Mouse (Mus musculus): ENCODE data around the gene Ano2.

The Ano2 gene

DNA sequence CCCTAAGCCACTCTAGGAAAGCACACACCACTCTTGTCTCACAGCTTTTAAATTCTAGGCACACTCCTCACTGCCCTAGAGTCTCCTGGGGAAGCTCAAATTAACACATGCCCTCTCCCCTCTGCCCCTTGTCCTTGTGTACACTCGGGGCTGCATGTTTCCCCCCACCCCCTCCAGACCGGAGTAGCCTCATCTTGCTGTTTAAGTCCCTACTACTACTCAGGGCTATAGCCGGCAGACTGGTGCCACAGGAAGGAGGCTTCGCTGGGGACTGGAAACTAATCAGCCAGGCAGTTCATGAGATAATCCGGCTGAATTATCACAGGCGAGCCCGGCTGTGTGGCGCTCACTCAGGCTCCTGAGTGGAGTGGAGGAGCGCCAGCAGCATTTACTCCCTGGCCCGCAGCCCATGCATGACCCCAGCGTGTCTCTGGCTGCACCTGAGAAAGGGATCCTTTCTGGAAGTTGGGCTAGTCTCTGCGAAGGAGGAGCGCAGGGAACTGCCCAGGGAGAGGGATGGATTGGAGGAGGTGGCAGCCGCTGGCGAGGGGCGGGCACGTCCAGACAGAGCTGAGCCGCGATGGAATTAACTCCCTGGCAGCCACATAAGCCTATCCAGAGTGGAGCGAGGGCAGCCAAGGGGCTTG lies at the start of gene Ano2:
Gene Ano2, plus strand, starts transcription at position 363 of the 647 bp plus-strand sequence.
- DNase-seq (ENCODE audit: low read depth): no peak

- DNase-seq (ENCODE audit: low read depth): no peak
These were observed 49.7 kb upstream of the Ano2 start for GRCm38 (mm10) chr6:125640486-125640885.

GRCm38 (mm10) chr6:125641146-125641545 lies 49.1 kb upstream of the Ano2 start:
- DNase-seq (ENCODE audit: low read depth): no peak

- no peak for DNase-seq (ENCODE audit: low read depth)
These were observed 41.3 kb upstream of the Ano2 start for GRCm38 (mm10) chr6:125648964-125649363.

DNA sequence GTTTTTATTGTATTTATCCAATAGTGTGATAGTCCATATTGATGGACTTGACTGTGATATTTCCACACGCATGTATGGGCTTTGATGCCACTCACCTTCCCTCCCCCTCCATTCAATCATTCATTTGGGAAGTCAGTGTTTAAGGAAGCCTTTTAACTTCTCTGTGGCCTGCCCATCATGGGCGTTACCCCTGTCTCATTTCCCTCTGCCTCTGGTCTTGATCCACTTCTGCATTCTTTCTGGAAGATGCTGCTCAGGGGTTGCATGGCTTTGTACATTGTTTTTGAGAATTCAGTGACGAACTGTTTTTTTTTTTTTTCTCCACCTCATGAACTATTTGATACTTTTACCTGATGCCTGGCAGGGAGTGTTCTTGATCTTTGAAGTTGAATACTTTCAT lies 38.9 kb upstream of the Ano2 start:
- DNase-seq (ENCODE audit: low read depth): no peak

GRCm38 (mm10) chr6:125653416-125653815 lies 36.8 kb upstream of the Ano2 start:
- DNase-seq (ENCODE audit: low read depth): no peak

DNA sequence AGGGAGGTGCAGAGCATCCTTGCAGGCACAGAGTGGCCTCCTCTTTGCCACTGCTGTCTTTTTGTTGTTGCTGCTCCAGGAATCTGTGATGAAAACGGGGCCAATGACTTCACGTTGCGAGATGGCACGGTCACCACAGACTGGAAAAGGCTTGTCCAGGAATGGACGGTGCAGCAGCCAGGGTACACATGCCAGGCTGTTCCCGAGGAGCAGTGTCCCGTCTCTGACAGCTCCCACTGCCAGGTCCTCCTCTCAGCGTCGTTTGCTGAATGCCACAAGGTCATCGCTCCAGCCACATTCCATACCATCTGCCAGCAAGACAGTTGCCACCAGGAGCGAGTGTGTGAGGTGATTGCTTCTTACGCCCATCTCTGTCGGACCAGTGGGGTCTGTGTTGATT lies 33.3 kb upstream of the Ano2 start:
- DNase-seq (ENCODE audit: low read depth): no peak

GRCm38 (mm10) chr6:125657966-125658365 lies 32.3 kb upstream of the Ano2 start:
- no peak for DNase-seq (ENCODE audit: low read depth)

DNA sequence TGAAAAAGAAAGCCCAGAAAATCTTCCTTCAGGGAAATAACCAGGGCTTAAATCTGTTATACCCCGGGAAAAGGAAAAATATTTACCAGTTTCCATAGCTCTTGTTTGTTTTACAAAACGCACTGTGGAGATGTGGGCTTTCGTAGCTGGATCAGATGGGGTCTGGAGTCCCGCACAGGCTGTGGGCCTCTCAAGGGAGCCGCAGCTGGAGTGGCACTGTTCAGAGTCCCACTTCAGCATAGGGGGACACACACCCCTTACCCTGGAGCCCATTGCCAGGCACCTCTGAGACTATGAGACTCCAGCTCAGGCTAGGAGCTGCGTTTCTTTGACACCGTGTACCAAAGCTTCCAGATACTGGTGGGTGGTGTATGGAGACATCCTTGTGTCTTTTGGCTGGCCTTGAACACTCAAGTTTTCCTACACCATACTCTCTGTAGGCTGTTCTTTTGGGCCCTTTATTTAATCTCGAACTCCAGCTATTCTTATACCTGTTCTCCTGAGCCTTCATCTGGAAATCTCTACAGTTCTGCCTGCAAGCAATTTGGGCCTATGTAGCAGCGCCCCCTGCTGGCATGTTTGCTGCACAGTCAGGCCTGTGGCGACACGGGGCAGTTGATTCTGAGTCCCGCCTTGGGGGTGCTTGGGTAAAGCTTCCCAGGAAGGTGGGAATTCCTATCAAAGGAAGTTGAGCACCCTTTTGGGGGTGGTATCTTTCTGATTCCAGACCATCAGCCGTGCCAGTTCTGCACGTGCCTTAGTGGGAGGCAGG lies 28.9 kb upstream of the Ano2 start:
- peak; percentile 69 for DNase-seq (ENCODE audit: low read depth)

DNA sequence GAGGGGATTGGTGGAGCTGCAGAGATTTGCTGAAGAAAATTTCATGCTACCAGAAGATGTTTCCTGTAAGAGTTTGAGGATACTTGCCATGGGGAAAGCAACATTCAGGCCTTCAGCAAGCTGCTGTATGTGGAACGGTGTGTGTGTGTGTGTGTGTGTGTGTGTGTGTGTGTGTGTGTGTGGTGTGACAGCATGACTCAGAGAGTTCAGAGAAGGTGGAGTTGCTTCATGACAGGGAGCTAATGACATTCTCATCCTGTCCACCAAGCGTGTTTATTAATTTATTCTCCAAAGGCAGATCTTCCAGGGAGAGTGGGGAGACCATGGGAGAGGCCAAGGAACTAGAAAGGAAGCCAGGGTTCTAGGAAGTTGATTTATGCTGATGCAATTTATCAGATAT lies 26.3 kb upstream of the Ano2 start:
- no peak for DNase-seq (ENCODE audit: low read depth)

DNA sequence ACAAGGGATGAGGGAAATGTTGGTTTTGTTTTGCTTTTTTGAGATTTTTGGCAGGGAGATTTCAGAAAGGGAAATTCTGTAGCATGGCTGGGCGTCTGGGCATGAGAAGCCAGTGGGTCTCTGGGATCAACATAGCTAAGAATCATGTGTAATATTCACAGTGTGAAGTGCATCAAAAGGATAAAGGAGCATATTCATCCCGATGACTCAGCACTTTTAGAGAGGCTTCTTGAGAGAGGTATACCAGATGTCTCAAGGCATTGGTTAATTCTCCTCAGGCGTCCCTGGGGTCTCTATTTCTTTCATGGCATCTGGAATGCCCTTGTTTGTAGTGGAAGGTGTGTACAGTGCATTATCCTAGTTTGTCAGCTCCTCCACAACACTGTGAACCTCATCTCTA lies 18.4 kb upstream of the Ano2 start:
- DNase-seq (ENCODE audit: low read depth): no peak

- peak; percentile 51 for DNase-seq (ENCODE audit: low read depth)
These were observed 11.7 kb upstream of the Ano2 start for GRCm38 (mm10) chr6:125678492-125678891.

GRCm38 (mm10) chr6:125680613-125681012 lies 9.6 kb upstream of the Ano2 start:
- no peak for DNase-seq (ENCODE audit: low read depth)

- no peak for DNase-seq (ENCODE audit: low read depth)
These were observed 4.8 kb upstream of the Ano2 start for GRCm38 (mm10) chr6:125685420-125685819.

DNA sequence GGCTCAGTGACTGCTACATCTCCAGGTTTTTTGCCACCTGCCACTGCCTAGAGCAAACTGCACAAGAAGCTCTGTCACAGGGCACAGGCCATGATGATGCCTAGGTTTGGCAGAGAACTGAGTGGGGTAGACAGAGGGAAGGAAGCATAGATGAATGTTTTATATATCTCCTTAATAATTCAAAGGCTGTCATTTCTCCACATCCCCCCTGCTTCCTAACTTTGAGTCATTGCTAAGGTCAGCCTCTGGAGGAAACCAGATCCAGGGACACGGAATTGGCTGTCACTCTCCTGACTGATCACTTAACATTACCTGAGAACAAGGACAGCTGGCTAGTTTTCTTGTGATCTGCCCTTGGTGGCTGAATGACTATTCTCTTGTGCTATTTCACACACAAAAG lies 2.2 kb upstream of the Ano2 start:
- no peak for DNase-seq (ENCODE audit: low read depth)

DNA sequence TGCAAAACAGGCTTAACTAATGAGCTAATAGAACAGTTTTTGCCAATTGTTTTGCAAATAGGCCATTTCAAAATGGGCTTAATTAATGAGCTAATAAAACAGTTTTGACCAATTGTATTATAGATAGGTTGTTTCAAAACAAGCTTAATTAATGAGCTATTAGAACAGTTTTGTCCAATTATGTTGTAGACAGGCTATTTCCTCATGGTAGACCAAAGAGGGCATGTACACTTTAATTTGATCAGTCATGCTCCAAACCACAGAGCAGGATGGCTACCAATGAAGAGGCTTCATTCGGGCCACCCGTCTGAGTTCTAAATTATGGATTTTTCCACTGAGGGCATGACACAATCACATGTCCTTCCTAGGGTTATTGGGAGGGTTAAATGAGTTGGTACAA lies 10.9 kb downstream of the Ano2 start:
- no peak for DNase-seq (ENCODE audit: low read depth)

- DNase-seq (ENCODE audit: low read depth): no peak
These were observed 21.0 kb downstream of the Ano2 start for GRCm38 (mm10) chr6:125711261-125711660.

GRCm38 (mm10) chr6:125726408-125726807 lies 36.2 kb downstream of the Ano2 start:
- DNase-seq (ENCODE audit: low read depth): peak; percentile 6

DNA sequence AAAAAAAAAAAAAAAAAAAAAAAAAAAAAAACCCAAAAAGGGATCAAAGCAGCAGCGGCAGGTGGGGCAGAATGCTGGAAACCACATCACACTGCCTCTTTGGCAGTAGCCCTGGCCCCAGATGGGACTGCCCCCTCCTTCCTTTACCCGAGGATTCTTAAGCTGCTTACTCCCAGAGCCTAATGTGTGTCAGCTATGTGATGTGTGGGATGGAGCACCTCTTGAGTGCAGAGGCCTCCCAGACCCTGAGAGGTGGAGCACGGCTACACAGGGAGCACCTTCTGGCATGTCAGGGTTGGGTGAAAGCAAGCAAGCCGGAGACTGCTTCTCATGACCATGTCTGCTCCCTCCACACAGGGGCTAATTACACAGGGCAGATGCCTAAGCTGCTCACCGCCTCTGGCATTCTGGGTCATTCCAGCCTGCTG lies 37.3 kb downstream of the Ano2 start:
- DNase-seq (ENCODE audit: low read depth): peak; percentile 3

GRCm38 (mm10) chr6:125729471-125729870 lies 39.3 kb downstream of the Ano2 start:
- no peak for DNase-seq (ENCODE audit: low read depth)

GRCm38 (mm10) chr6:125729986-125730535 lies 39.8 kb downstream of the Ano2 start:
- no peak for DNase-seq (ENCODE audit: low read depth)

DNA sequence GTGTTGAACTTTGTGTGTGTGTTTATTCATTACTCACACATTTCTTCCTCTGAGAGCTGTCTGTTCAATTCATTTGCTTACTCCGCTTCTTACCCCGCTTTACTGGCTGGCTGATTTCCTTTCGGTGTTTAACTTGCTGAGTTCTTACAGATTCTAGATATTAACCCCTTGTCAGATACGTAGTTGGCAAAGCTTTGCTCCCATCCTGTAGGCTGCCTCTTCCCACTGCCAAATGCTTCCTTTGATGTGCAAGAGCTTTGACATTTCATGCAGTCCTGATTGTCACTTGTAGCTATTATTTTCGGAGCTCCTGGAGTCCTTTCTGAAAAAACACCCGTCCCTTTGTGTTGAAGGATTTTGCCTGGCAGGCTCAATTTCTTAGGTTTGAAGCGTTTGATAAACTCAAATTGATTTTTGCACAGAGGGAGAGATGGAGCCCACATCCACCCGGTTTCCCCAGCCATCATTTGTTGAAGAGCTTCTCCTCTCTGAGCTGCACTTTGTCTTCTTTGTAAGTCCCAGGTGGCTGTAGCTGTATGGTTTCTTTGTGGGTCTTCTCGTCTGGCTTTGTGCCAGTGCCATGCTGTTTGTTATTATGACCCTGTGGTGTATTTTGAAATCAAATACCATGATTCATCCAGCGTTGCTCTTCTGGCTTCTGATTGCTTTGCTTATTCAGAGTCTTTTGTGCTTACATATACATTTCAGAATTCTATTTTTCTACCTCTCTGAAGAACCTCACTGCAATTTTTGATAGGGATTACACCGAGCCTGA lies 47.5 kb downstream of the Ano2 start:
- DNase-seq (ENCODE audit: low read depth): no peak
